Mouse (Mus musculus): ENCODE data around the gene Zfp990. TPM values are rescaled to one million over a fixed set of nuclear protein-coding genes. Genes with fewer than 3 reads are reported as not detected.
"Not testable (repeated sequence)": the region's sequence is repeated elsewhere in the genome, so short reads cannot be mapped to it uniquely, and the experiment has no call there.

Gene Zfp990
- total RNA-seq, 2 experiments from 2014 or later, result 0.25 TPM; not detected in 1

DNA sequence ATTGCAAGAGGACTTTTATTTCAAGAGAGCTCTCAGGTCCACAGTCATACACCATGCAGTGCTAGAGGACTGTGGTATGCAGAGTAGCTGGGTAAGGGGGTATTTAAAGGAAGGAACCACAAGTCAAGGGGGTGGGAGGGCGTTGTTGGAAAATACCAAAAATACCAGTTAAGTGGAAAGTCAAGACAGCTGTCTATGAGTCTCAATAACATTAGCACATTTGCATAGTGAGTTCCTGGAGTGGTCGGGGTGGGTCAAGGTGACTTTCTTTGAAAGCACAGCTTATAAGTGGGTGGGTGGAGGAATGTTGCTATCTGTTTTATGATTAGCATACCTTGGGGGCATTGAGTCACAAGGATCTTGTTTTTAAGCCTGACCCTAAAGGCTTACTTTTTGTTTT lies 75.5 kb downstream of the Zfp990 start:
- ATAC-seq (ENCODE audit: poor library complexity, severe bottlenecking), result not testable (repeated sequence)

Other genes starting within 250 kb of the Zfp990 start
- gene Tnfrsf8, start 195.6 kb upstream of the Zfp990 start, total RNA-seq (2015), result 1.1 and 2.7 TPM in 2 replicates
- gene Tnfrsf8, start 195.6 kb upstream of the Zfp990 start, total RNA-seq (2017), result 1.7 and 2.8 TPM in 2 replicates
- 51.3 and 52.4 TPM in 2 replicates for gene Gm13212, start 74.4 kb downstream of the Zfp990 start, total RNA-seq (2015)
- 19.3 and 20.9 TPM in 2 replicates for gene Gm13212, start 74.4 kb downstream of the Zfp990 start, total RNA-seq (2017)
- gene Zfp980, start 159.9 kb downstream of the Zfp990 start, total RNA-seq (2015), result 0.09 TPM in 1 of 2 replicates, not detected in the other
- not detected in 2 replicates for gene Zfp980, start 159.9 kb downstream of the Zfp990 start, total RNA-seq (2017)